Mouse (Mus musculus): ENCODE data around the gene Cfap65. TPM values are rescaled to one million over a fixed set of nuclear protein-coding genes. Genes with fewer than 3 reads are reported as not detected.

Cfap65 gene
- polyA plus RNA-seq, 1 experiment: 0.69 TPM

DNA sequence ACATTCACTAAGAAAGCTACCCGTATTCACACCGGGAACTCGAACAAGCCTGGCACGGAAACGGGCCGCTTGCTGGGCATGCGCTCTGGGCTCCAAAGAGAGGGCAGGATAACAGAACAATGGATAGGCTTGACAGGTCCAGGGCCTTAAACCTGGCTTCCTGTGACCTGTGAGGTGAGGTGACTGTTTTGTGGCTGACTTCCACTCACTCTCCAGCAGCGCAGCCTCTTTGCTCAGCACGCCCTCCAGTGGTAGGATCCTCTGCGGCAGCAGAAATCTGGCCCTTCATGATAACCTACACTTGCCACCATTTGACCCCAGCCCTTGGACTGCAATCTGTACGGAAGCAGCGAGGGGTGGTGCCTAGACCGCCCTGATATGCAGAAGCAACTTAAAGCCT, 19.7 kb downstream of the Cfap65 start:
- TF ChIP-seq CTCF (IDR thresholded peaks at IDR 0.05; ENCODE audit: borderline replicate concordance, control insufficient read depth, extremely low read depth, insufficient read depth, low read length, poor library complexity) (no peak), POLR2A (IDR thresholded peaks at IDR 0.05; ENCODE audit: control insufficient read depth, extremely low read depth, insufficient read depth, low read length, poor library complexity) (no peak)
- Histone ChIP-seq H3K27me3 (ENCODE audit: control insufficient read depth, insufficient read depth, low read length) (no peaks in the 10 kb centered on the region), H3K4me1 (replicated peaks; ENCODE audit: control insufficient read depth, insufficient read depth, low read length) (no peaks in the 10 kb centered on the region), H3K4me3 (ENCODE audit: control insufficient read depth, insufficient read depth, low read length) (no peak overlapping the region), H3K27ac (ENCODE audit: control insufficient read depth, insufficient read depth, low read length) (no peak overlapping the region), H3K36me3 (ENCODE audit: control insufficient read depth, insufficient read depth, low read length) (no peaks in the 10 kb centered on the region)
- DNase-seq: no peak
- 24% methylated on average over 13 of the region's 13 CpGs for WGBS

DNA sequence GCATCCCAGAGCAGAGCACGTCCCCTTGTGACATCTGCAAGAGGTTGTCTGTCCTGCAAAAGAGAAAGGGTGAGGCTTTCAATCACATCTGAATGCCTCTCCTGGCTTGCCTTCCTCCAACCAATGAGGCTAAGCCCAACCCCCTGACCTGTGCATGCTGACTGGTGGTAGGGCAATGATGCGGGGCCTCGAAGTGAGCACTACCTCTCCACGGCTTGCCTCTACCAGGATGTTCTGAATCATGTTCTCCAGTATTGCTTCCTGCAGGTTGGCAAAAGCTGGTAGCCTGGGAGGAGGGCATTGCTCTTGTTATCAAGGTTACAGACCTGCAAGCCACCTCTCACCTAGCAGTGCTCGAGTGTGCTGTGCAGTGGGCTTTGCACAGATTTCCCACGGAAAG, 33.2 kb downstream of the Cfap65 start:
- no peak for DNase-seq
- 19% methylated on average over 6 of the region's 6 CpGs for whole genome bisulfite sequencing
- Histone ChIP-seq H3K36me3 (ENCODE audit: control insufficient read depth, insufficient read depth, low read length) (no peaks in the 10 kb centered on the region), H3K27me3 (ENCODE audit: control insufficient read depth, insufficient read depth, low read length) (peaks cover 14% of the 10 kb centered on the region; the same call in 1 of the 2 replicates), H3K4me3 (ENCODE audit: control insufficient read depth, insufficient read depth, low read length) (no peak overlapping the region), H3K27ac (ENCODE audit: control insufficient read depth, insufficient read depth, low read length) (no peak overlapping the region), H3K4me1 (replicated peaks; ENCODE audit: control insufficient read depth, insufficient read depth, low read length) (0 out of 2 replicates have a peak, but pooled peaks cover 5% of the 10 kb centered on the region)
- TF ChIP-seq POLR2A (IDR thresholded peaks at IDR 0.05; ENCODE audit: control insufficient read depth, extremely low read depth, insufficient read depth, low read length, poor library complexity) (no peak), CTCF (IDR thresholded peaks at IDR 0.05; ENCODE audit: borderline replicate concordance, control insufficient read depth, extremely low read depth, insufficient read depth, low read length, poor library complexity) (no peak)

GRCm38 (mm10) chr1:74901686-74902085, 33.7 kb downstream of the Cfap65 start:
- Histone ChIP-seq H3K27me3 (ENCODE audit: control insufficient read depth, insufficient read depth, low read length) (peaks cover 14% of the 10 kb centered on the region; the same call in 1 of the 2 replicates), H3K4me3 (ENCODE audit: control insufficient read depth, insufficient read depth, low read length) (no peak overlapping the region), H3K27ac (ENCODE audit: control insufficient read depth, insufficient read depth, low read length) (no peak overlapping the region), H3K36me3 (ENCODE audit: control insufficient read depth, insufficient read depth, low read length) (no peaks in the 10 kb centered on the region), H3K4me1 (replicated peaks; ENCODE audit: control insufficient read depth, insufficient read depth, low read length) (0 out of 2 replicates have a peak, but pooled peaks cover 5% of the 10 kb centered on the region)
- no peak for TF ChIP-seq CTCF (IDR thresholded peaks at IDR 0.05; ENCODE audit: borderline replicate concordance, control insufficient read depth, extremely low read depth, insufficient read depth, low read length, poor library complexity)
- no peak for TF ChIP-seq POLR2A (IDR thresholded peaks at IDR 0.05; ENCODE audit: control insufficient read depth, extremely low read depth, insufficient read depth, low read length, poor library complexity)
- WGBS: 10% methylated on average over 3 of the region's 3 CpGs
- peak; percentile 31 for DNase-seq

GRCm38 (mm10) chr1:74900341-74901285, 34.8 kb downstream of the Cfap65 start:
- Histone ChIP-seq H3K27me3 (ENCODE audit: control insufficient read depth, insufficient read depth, low read length) (peaks cover 14% of the 10 kb centered on the region; the same call in 1 of the 2 replicates), H3K4me3 (ENCODE audit: control insufficient read depth, insufficient read depth, low read length) (no peak overlapping the region)
- no peak for DNase-seq

DNA sequence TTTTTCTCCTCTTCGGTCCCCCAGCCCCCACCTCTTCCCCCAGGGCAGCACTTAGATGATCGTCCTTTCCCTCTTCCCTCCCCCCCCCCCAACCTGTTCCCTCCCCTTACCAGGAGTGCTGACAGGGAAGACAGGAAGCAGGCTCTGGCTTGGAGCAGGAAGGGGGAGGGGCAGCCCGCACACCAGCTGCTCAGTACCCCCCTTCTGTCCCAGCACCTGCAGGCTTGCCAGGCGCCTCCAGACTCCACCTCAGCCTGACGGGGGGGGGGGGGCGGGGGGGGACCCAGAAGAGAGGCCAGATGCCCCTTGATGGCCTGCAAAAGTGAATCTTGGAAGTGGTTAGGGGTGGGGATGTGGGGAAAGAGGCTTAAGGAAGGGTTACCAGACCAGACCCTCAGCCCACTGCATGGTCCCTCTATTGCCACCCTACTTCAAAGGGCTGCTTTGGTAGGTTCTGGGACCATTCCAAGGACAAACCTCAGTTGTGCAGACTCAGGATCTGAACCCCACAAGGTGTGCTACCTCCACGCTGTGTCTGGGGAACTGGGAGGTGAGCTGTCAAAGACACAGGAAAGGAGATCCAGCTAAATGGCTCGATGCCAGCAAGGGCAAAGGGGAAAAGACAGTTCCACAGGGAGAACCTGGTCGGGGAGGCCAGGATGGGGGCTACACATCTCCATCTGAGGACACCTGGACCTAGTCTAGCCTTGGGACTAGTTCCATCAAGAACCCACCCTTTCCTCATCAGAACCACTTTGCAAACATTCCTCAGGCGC, 36.6 kb downstream of the Cfap65 start:
- Histone ChIP-seq H3K4me3 (ENCODE audit: control insufficient read depth, insufficient read depth, low read length) (no peak overlapping the region), H3K36me3 (ENCODE audit: control insufficient read depth, insufficient read depth, low read length) (no peaks in the 10 kb centered on the region), H3K27me3 (ENCODE audit: control insufficient read depth, insufficient read depth, low read length) (peaks cover 14% of the 10 kb centered on the region; the same call in 1 of the 2 replicates), H3K4me1 (replicated peaks; ENCODE audit: control insufficient read depth, insufficient read depth, low read length) (0 out of 2 replicates have a peak, but pooled peaks cover 5% of the 10 kb centered on the region), H3K27ac (ENCODE audit: control insufficient read depth, insufficient read depth, low read length) (no peak overlapping the region)
- no peak for TF ChIP-seq POLR2A (IDR thresholded peaks at IDR 0.05; ENCODE audit: control insufficient read depth, extremely low read depth, insufficient read depth, low read length, poor library complexity)
- no peak for TF ChIP-seq CTCF (IDR thresholded peaks at IDR 0.05; ENCODE audit: borderline replicate concordance, control insufficient read depth, extremely low read depth, insufficient read depth, low read length, poor library complexity)
- WGBS: 9% methylated on average over 10 of the region's 10 CpGs
- DNase-seq: no peak

More at GRCm38 (mm10) chr1:74900341-74901285, 34.8 kb downstream of the Cfap65 start:
- H3K27ac ChIP-seq (ENCODE audit: control insufficient read depth, insufficient read depth, low read length): no peak overlapping the region
- H3K4me1 ChIP-seq (replicated peaks; ENCODE audit: control insufficient read depth, insufficient read depth, low read length): 0 out of 2 replicates have a peak, but pooled peaks cover 5% of the 10 kb centered on the region
- TF ChIP-seq POLR2A (IDR thresholded peaks at IDR 0.05; ENCODE audit: control insufficient read depth, extremely low read depth, insufficient read depth, low read length, poor library complexity) (no peak), CTCF (IDR thresholded peaks at IDR 0.05; ENCODE audit: borderline replicate concordance, control insufficient read depth, extremely low read depth, insufficient read depth, low read length, poor library complexity) (no peak)
- no peaks in the 10 kb centered on the region for H3K36me3 ChIP-seq (ENCODE audit: control insufficient read depth, insufficient read depth, low read length)
- WGBS: 3% methylated on average over 65 of the region's 66 CpGs

DNA sequence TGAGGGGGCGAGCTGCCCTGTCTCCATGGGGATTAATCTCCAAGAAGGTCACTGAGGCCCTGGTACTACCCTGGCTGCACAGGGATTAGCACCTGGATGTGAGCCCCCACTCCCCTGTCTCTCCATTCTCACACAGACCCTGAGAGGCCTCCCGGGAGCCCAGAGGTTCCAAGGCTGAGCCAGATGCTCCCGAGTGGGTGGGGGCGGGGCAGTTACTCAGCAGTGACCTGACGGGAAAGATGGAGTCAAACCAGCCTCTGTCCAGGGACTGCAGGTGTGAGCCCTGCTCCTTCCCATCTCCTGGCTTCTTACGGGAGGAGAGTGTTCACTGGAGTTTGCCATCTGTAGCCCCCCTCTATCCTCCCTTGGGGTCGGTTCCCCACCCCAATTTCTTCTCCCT, 37.4 kb downstream of the Cfap65 start:
- DNase-seq: no peak
- Histone ChIP-seq H3K27me3 (ENCODE audit: control insufficient read depth, insufficient read depth, low read length) (peaks cover 14% of the 10 kb centered on the region; the same call in 1 of the 2 replicates), H3K4me3 (ENCODE audit: control insufficient read depth, insufficient read depth, low read length) (no peak overlapping the region), H3K4me1 (replicated peaks; ENCODE audit: control insufficient read depth, insufficient read depth, low read length) (0 out of 2 replicates have a peak, but pooled peaks cover 5% of the 10 kb centered on the region), H3K36me3 (ENCODE audit: control insufficient read depth, insufficient read depth, low read length) (no peaks in the 10 kb centered on the region), H3K27ac (ENCODE audit: control insufficient read depth, insufficient read depth, low read length) (no peak overlapping the region)
- 36% methylated on average over 7 of the region's 7 CpGs for WGBS
- TF ChIP-seq POLR2A (IDR thresholded peaks at IDR 0.05; ENCODE audit: control insufficient read depth, extremely low read depth, insufficient read depth, low read length, poor library complexity): no peak
- no peak for TF ChIP-seq CTCF (IDR thresholded peaks at IDR 0.05; ENCODE audit: borderline replicate concordance, control insufficient read depth, extremely low read depth, insufficient read depth, low read length, poor library complexity)
